Mouse (Mus musculus): Measurements from ENCODE around the gene Ube2l6. TPM values are rescaled to one million over a fixed set of nuclear protein-coding genes. Genes with fewer than 3 reads are reported as not detected.

Gene Ube2l6
- total and polyA plus RNA-seq, 3 experiments = 2.0 to 8.5 (median 4.1) TPM

DNA sequence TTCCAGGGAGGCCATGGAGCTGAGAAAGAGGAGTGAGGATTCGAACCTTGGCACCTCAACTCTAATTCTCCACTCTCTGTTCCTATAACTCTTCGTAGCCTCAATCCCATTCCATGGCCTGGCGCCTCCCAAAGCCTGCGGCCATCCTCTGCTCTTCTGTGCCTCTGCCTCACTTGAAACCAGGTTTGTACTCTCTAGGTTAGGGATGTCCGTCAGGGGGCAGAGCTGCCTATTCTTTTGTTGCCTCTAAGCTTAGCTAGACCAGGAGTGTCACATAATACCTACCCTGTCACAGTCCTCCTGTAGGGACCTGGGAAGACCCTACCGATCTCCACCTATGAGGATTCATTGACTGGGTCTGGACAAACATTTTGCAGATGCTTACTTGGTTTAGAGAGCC is 14.0 kb downstream of the Ube2l6 start:
- peaks cover 0 to 9% of the 10 kb centered on the region in 2 experiments; a peak in 2 of 4 replicates for H3K4me1 ChIP-seq (ENCODE audit: control insufficient read depth in 1 of 2, insufficient read depth in 2 of 2)
- in situ Hi-C loops (cut with MboI; ENCODE audit: low pct_ligation_motif_present, low pct_unique_long_range_greater_than_20kb, low sequenced_read_pairs) (no loop called here), dilution Hi-C loops (cut with MboI; ENCODE audit: extremely low pct_ligation_motif_present, extremely low pct_unique_long_range_greater_than_20kb, low sequenced_read_pairs) (no loop called here)
- no peak for DNase-seq (ENCODE audit: extremely low read depth)
- H3K36me3 ChIP-seq (replicated peaks in 1 of 2; ENCODE audit: control insufficient read depth in 1 of 2, insufficient read depth in 1 of 2, low read length in 1 of 2) = peaks cover 0 to 2% of the 10 kb centered on the region in 2 experiments
- H3K79me2 ChIP-seq (replicated peaks; ENCODE audit: control insufficient read depth, extremely low read depth, insufficient read depth, poor library complexity, severe bottlenecking) = no peaks in the 10 kb centered on the region
- no peak overlapping the region for H3K9ac ChIP-seq (ENCODE audit: insufficient read depth, low read depth)
- H3K4me3 ChIP-seq (replicated peaks in 1 of 3; ENCODE audit: low read depth in 2 of 3, low read length in 2 of 3, poor library complexity in 1 of 3) = no peak overlapping the region
- TF ChIP-seq PAX5 (IDR thresholded peaks at IDR 0.05; ENCODE audit: low read length) (no peak), CTCF (conservative IDR thresholded peaks at IDR 0.05 in 1 of 2, IDR thresholded peaks at IDR 0.05 in 1 of 2; ENCODE audit: low read depth in 2 of 2, low read length in 2 of 2) (no peak), USF1 (IDR thresholded peaks at IDR 0.05; ENCODE audit: low read depth, low read length) (no peak), GABPA (IDR thresholded peaks at IDR 0.05; ENCODE audit: insufficient replicate concordance, low read depth, low read length) (no peak), EP300 (IDR thresholded peaks at IDR 0.05; ENCODE audit: low read length) (no peak)
- H3K9me3 ChIP-seq (replicated peaks; ENCODE audit: low read length) = no peaks in the 10 kb centered on the region
- H3K27me3 ChIP-seq (replicated peaks) = peaks cover 3% of the 10 kb centered on the region
- H3K27ac ChIP-seq (ENCODE audit: insufficient read depth, low read depth) = no peak overlapping the region
- no peak overlapping the region for H3K4me2 ChIP-seq (ENCODE audit: insufficient read depth, low read depth, poor library complexity, severe bottlenecking)

DNA sequence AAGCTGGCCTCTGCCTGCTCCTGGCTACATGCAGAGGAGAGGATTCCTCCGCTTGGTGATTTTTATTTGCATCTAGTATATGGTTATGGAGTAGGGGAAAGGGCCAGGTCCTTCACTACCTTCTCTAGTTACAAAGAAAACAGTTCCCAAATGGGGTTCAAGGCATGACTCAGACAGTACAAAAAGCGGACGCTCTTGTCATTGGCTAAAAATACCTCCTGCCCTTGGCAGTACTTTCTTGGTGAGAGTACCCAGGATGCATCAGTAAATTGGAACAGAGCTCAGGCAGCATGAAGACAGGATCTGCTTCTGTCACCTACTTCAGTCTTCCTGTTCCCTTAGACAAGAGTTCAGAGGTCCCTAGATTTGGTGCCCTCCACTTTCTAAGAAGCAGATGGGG is 21.2 kb downstream of the Ube2l6 start:
- dilution Hi-C loops (cut with MboI; ENCODE audit: extremely low pct_ligation_motif_present, extremely low pct_unique_long_range_greater_than_20kb, low sequenced_read_pairs) = no loop called here
- H3K27me3 ChIP-seq (replicated peaks) = peaks cover 35% of the 10 kb centered on the region
- in situ Hi-C loops (cut with MboI; ENCODE audit: low pct_ligation_motif_present, low pct_unique_long_range_greater_than_20kb, low sequenced_read_pairs) = loop anchor here (10.0 kb wide), 1 partner anchor 205 kb away; no protein-coding TSS in a partner anchor
- no peak overlapping the region for H3K27ac ChIP-seq (ENCODE audit: insufficient read depth, low read depth)
- no peaks in the 10 kb centered on the region for H3K9me3 ChIP-seq (replicated peaks; ENCODE audit: low read length)
- peaks cover 11 to 23% of the 10 kb centered on the region in 2 experiments for H3K4me1 ChIP-seq (ENCODE audit: control insufficient read depth in 1 of 2, insufficient read depth in 2 of 2)
- H3K9ac ChIP-seq (ENCODE audit: insufficient read depth, low read depth) = no peak overlapping the region
- no peak overlapping the region for H3K4me3 ChIP-seq (replicated peaks in 1 of 3; ENCODE audit: low read depth in 2 of 3, low read length in 2 of 3, poor library complexity in 1 of 3)
- 0 out of 2 replicates have a peak overlapping the region, but pooled peaks have one; percentile 4 for H3K4me2 ChIP-seq (ENCODE audit: insufficient read depth, low read depth, poor library complexity, severe bottlenecking)
- no peaks in the 10 kb centered on the region for H3K79me2 ChIP-seq (replicated peaks; ENCODE audit: control insufficient read depth, extremely low read depth, insufficient read depth, poor library complexity, severe bottlenecking)
- no peak for DNase-seq (ENCODE audit: extremely low read depth)
- no peaks in the 10 kb centered on the region for H3K36me3 ChIP-seq (replicated peaks in 1 of 2; ENCODE audit: control insufficient read depth in 1 of 2, insufficient read depth in 1 of 2, low read length in 1 of 2)
- no peak for TF ChIP-seq ZMIZ1 (IDR thresholded peaks at IDR 0.05; ENCODE audit: low read depth, low read length)
- TF ChIP-seq MEF2A (IDR thresholded peaks at IDR 0.05; ENCODE audit: borderline replicate concordance, low read depth, low read length) = peak; percentile 89

DNA sequence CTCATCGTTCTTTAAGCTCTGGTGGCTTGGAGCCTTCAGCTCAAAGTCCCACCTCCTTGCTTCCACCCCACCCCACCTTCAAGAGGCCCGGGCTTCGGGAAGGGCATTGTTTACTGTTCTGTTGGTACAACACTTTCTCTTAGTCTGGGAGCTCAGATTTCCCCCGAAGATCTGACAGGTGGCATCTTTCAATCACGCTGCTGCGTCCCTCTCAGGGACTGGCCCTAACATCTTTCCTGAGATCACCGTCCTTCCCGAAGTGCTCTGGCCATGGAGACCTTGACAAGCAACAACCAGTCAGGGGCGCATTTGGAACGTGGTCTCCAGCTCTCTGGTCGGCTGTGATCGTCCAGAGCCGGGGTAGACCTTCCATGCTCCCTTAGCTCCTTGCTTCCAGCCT is 23.9 kb downstream of the Ube2l6 start, which contains the start of gene Smtnl1:
Smtnl1 (minus strand) TSS at position 101 of the 400 bp plus-strand sequence.
- H3K36me3 ChIP-seq (replicated peaks in 1 of 2; ENCODE audit: control insufficient read depth in 1 of 2, insufficient read depth in 1 of 2, low read length in 1 of 2) = no peaks in the 10 kb centered on the region
- peak within 1 kb of the TSS in 1 of 3 experiments; percentile 9 for H3K4me3 ChIP-seq (replicated peaks in 1 of 3; ENCODE audit: low read depth in 2 of 3, low read length in 2 of 3, poor library complexity in 1 of 3)
- peak within 1 kb of the TSS; percentile 32; the same call in 1 of the 2 replicates for H3K9ac ChIP-seq (ENCODE audit: insufficient read depth, low read depth)
- H3K79me2 ChIP-seq (replicated peaks; ENCODE audit: control insufficient read depth, extremely low read depth, insufficient read depth, poor library complexity, severe bottlenecking) = peaks cover 5% of the 10 kb centered on the region
- H3K27ac ChIP-seq (ENCODE audit: insufficient read depth, low read depth) = no peak within 1 kb of the TSS
- H3K4me2 ChIP-seq (ENCODE audit: insufficient read depth, low read depth, poor library complexity, severe bottlenecking) = peak within 1 kb of the TSS; percentile 22
- peaks cover 38% of the 10 kb centered on the region for H3K27me3 ChIP-seq (replicated peaks)
- TF ChIP-seq JUN (IDR thresholded peaks at IDR 0.05; ENCODE audit: insufficient read depth, low read depth, low read length) (no peak), KAT2A (IDR thresholded peaks at IDR 0.05; ENCODE audit: insufficient replicate concordance, low read length) (no peak), MAX (IDR thresholded peaks at IDR 0.05; ENCODE audit: low read length) (no peak), PAX5 (IDR thresholded peaks at IDR 0.05; ENCODE audit: low read length) (no peak), JUND (conservative IDR thresholded peaks at IDR 0.05; ENCODE audit: low read depth, low read length) (no peak), GABPA (IDR thresholded peaks at IDR 0.05; ENCODE audit: insufficient replicate concordance, low read depth, low read length) (no peak), RCOR1 (conservative IDR thresholded peaks at IDR 0.05; ENCODE audit: low read depth, low read length) (no peak), NRF1 (IDR thresholded peaks at IDR 0.05; ENCODE audit: low read depth, low read length) (no peak)
- no peak for DNase-seq (ENCODE audit: extremely low read depth)
- peaks cover 14% of the 10 kb centered on the region in 2 experiments for H3K4me1 ChIP-seq (ENCODE audit: control insufficient read depth in 1 of 2, insufficient read depth in 2 of 2)
- no peaks in the 10 kb centered on the region for H3K9me3 ChIP-seq (replicated peaks; ENCODE audit: low read length)
- dilution Hi-C loops (cut with MboI; ENCODE audit: extremely low pct_ligation_motif_present, extremely low pct_unique_long_range_greater_than_20kb, low sequenced_read_pairs) (no loop called here), in situ Hi-C loops (cut with MboI; ENCODE audit: low pct_ligation_motif_present, low pct_unique_long_range_greater_than_20kb, low sequenced_read_pairs) (loop anchor here (10.0 kb wide), 1 partner anchor 202 kb away; no protein-coding TSS in a partner anchor)

All from CH12.LX (cell line).